Mouse (Mus musculus) bone marrow macrophage, adult 2 months (primary cell): ENCODE results near the gene Olfr316.

Source experiments
- CTCF ChIP-seq: IDR thresholded peaks from 2 replicates; pipeline ENCODE4 v1.5.1; 2012; ENCODE audit warnings: low read depth, mild to moderate bottlenecking, low read length, moderate library complexity
- POLR2A ChIP-seq: IDR thresholded peaks from 2 replicates; pipeline ENCODE4 v1.6.1; 2012; ENCODE audit warnings: mild to moderate bottlenecking, low read depth, low read length, borderline replicate concordance

GRCm38 (mm10) chr11:58709086-58709485, 43.4 kb upstream of the Olfr316 start:
- TF ChIP-seq CTCF (no peak), POLR2A (no peak)
